Mouse (Mus musculus) cerebellum, adult (tissue): ENCODE data around the gene Rbfox2.

Experiments
- ATAC-seq: cut with Nextera tagmentation; 2 replicates; pipeline ENCODE4 v1.9.2; 2017; ENCODE audit warnings: mild to moderate bottlenecking, moderate library complexity, mixed read lengths; ENCODE audit not compliant: insufficient number of reproducible peaks, low FRiP score, low TSS enrichment

The Rbfox2 gene

GRCm38 (mm10) chr15:77052176-77052575, 254.6 kb downstream of the Rbfox2 start:
- no peak for ATAC-seq

GRCm38 (mm10) chr15:77050570-77050969, 256.2 kb downstream of the Rbfox2 start, which contains the start of gene Mb:
Gene Mb (minus strand): TSS chr15:77050670.
- no peak for ATAC-seq

- ATAC-seq, result no peak
These were observed 261.2 kb downstream of the Rbfox2 start for GRCm38 (mm10) chr15:77045609-77046008.

GRCm38 (mm10) chr15:77044597-77045320, 262.0 kb downstream of the Rbfox2 start, which contains the start of gene Apol6:
Gene Apol6 (plus strand): TSS chr15:77044729.
- ATAC-seq, result no peak

GRCm38 (mm10) chr15:77040784-77041183, 266.0 kb downstream of the Rbfox2 start:
- ATAC-seq, result no peak

- ATAC-seq, result no peak
These were observed 267.5 kb downstream of the Rbfox2 start for GRCm38 (mm10) chr15:77039211-77039700.

- no peak for ATAC-seq
These were observed 269.3 kb downstream of the Rbfox2 start for GRCm38 (mm10) chr15:77037278-77038161.

- no peak for ATAC-seq
These were observed 269.9 kb downstream of the Rbfox2 start for GRCm38 (mm10) chr15:77036989-77037277.

GRCm38 (mm10) chr15:77036320-77036988, 270.4 kb downstream of the Rbfox2 start:
- peak; percentile 57; the same call in 1 of the 2 replicates for ATAC-seq

GRCm38 (mm10) chr15:77035643-77036042, 271.2 kb downstream of the Rbfox2 start:
- ATAC-seq, result no peak

- ATAC-seq, result peak; percentile 74
These were observed 272.3 kb downstream of the Rbfox2 start for GRCm38 (mm10) chr15:77034526-77034925.

- no peak for ATAC-seq
These were observed 275.5 kb downstream of the Rbfox2 start for GRCm38 (mm10) chr15:77031271-77031670.

GRCm38 (mm10) chr15:77029331-77029991, 277.3 kb downstream of the Rbfox2 start:
- peak; percentile 42 for ATAC-seq
